Mouse (Mus musculus) kidney, adult 2 months (tissue): ENCODE data around the gene Tspan33.
"Not testable (repeated sequence)": the region's sequence is repeated elsewhere in the genome, so short reads cannot be mapped to it uniquely, and the experiment has no call there.

Source experiments
- CTCF ChIP-seq: fragments of 200-500 bp; conservative IDR thresholded peaks from 2 replicates; pipeline ENCODE4 v1.5.1; 2011; ENCODE audit warnings: low read depth, mild to moderate bottlenecking, control low read depth, low read length, moderate library complexity, mixed read lengths; ENCODE audit not compliant: insufficient read depth, insufficient read length
- POLR2A ChIP-seq: fragments of 200-500 bp; IDR thresholded peaks from one replicate; pipeline ENCODE4 v1.6.1; 2011; ENCODE audit warnings: low read depth, low read length, control low read depth

DNA sequence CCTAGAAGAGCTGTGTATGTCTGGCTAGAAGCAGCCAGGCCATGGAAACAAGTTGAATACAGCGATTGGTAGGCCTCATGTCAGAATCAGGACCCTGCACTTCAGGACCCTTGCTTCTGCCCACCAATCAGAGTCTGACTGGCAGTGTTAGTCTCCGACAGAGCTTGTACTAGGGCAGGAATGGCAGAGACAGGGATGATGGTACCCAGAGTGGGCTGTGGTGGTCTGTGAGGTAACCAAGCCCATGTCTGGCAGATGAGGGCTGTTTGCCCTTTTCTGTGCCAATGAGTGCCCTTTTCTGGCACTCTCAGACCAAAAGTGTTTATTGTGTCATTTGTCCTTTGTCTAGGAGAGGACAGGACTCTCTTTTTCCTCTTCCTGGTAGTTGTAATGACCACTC is 66.4 kb downstream of the Tspan33 start:
- not testable (repeated sequence) for TF ChIP-seq CTCF, POLR2A
